Mouse (Mus musculus) stomach, postnatal 0 days (tissue): Measurements from ENCODE around the gene Pcbd2.
A peak's percentile ranks its signal among the peaks of the same experiment; 100 is the strongest.

Experiments used
- CTCF ChIP-seq: IDR thresholded peaks from 2 replicates; pipeline ENCODE4 v1.5.1; 2016; ENCODE audit warnings: antibody characterized with exemption, low read depth, mild to moderate bottlenecking, moderate library complexity
- EP300 ChIP-seq: optimal IDR thresholded peaks from 2 replicates; pipeline ENCODE3; 2016; ENCODE audit warnings: antibody characterized with exemption

DNA sequence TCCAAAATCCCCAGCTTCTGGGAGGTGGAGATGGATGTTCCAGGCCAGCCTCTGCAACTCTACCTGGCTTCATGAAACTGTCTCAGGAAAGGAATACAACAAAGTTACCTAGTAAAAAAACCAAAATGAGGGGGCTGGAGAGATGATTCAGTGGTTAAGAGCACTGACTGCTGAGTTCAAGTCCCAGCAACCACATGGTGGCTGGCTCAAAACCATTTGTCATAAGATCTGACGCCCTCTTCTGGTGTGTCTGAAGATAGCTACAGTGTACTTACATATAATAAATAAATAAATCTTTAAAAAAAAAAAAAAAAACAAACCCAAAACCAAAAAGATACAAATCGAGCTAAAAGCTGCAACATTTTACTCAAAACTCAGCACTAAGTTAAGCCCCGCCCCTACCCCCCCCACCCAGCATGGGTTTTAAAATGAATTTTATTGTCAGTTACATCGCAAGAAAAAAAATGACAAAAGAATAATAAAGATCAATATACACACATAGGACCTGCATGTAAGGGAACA lies 509 bp upstream of the Pcbd2 start:
- no peak for TF ChIP-seq EP300
- peak; percentile 48 for TF ChIP-seq CTCF
